Mouse (Mus musculus): ENCODE results near the gene Matk. TPM values are rescaled to one million over a fixed set of nuclear protein-coding genes. Genes with fewer than 3 reads are reported as not detected.
A peak's percentile ranks its signal among the peaks of the same experiment; 100 is the strongest.

The Matk gene
- polyA plus RNA-seq, 1 experiment from 2014 or later: 4.9 TPM

- peaks cover 16% of the 10 kb centered on the region for H3K4me1 ChIP-seq (replicated peaks)
- H3K27ac ChIP-seq: peak within 1 kb of the TSS; percentile 85
- peak within 1 kb of the TSS; percentile 76 for H3K4me2 ChIP-seq
- under 1% methylated on average over 48 of the region's 48 CpGs for WGBS
- no peaks in the 10 kb centered on the region for H3K27me3 ChIP-seq
- peaks cover 63% of the 10 kb centered on the region for H3K36me3 ChIP-seq
- H3K9ac ChIP-seq (replicated peaks): peak within 1 kb of the TSS; percentile 69
- H3K4me3 ChIP-seq (replicated peaks): peak within 1 kb of the TSS; percentile 52
- ATAC-seq (ENCODE audit: insufficient number of reproducible peaks, insufficient read depth, low FRiP score, low TSS enrichment, low read depth): peak; percentile 91
- H3K9me3 ChIP-seq: no peaks in the 10 kb centered on the region
Measured at GRCm38 (mm10) chr10:81266211-81267105, 13.7 kb downstream of the Matk start, which contains the start of the genes Mrpl54 and Apba3. TSS of gene Mrpl54 (minus strand) at chr10:81266934. TSS of gene Apba3 (plus strand) at chr10:81266960.

GRCm38 (mm10) chr10:81268056-81268455 is 15.3 kb downstream of the Matk start:
- peak overlapping the region; percentile 52 for H3K4me3 ChIP-seq (replicated peaks)
- H3K36me3 ChIP-seq: peaks cover 63% of the 10 kb centered on the region
- H3K4me1 ChIP-seq (replicated peaks): peaks cover 16% of the 10 kb centered on the region
- H3K27ac ChIP-seq: no peak overlapping the region
- ATAC-seq (ENCODE audit: insufficient number of reproducible peaks, insufficient read depth, low FRiP score, low TSS enrichment, low read depth): peak; percentile 50; the same call in 1 of the 2 replicates
- H3K9ac ChIP-seq (replicated peaks): peak overlapping the region; percentile 66
- WGBS: 4% methylated on average over 23 of the region's 23 CpGs
- H3K9me3 ChIP-seq: no peaks in the 10 kb centered on the region
- no peaks in the 10 kb centered on the region for H3K27me3 ChIP-seq
- peak overlapping the region; percentile 76 for H3K4me2 ChIP-seq

GRCm38 (mm10) chr10:81268643-81269412 is 16.1 kb downstream of the Matk start:
- Histone ChIP-seq H3K27ac (no peak overlapping the region), H3K9me3 (no peaks in the 10 kb centered on the region), H3K4me3 (replicated peaks) (peak overlapping the region; percentile 52), H3K27me3 (no peaks in the 10 kb centered on the region), H3K4me2 (peak overlapping the region; percentile 76), H3K9ac (replicated peaks) (peak overlapping the region; percentile 66), H3K4me1 (replicated peaks) (peaks cover 16% of the 10 kb centered on the region), H3K36me3 (peaks cover 63% of the 10 kb centered on the region)
- ATAC-seq (ENCODE audit: insufficient number of reproducible peaks, insufficient read depth, low FRiP score, low TSS enrichment, low read depth): no peak
- WGBS: 82% methylated on average over 16 of the region's 16 CpGs

GRCm38 (mm10) chr10:81272356-81272755 is 19.6 kb downstream of the Matk start:
- ATAC-seq (ENCODE audit: insufficient number of reproducible peaks, insufficient read depth, low FRiP score, low TSS enrichment, low read depth): no peak

DNA sequence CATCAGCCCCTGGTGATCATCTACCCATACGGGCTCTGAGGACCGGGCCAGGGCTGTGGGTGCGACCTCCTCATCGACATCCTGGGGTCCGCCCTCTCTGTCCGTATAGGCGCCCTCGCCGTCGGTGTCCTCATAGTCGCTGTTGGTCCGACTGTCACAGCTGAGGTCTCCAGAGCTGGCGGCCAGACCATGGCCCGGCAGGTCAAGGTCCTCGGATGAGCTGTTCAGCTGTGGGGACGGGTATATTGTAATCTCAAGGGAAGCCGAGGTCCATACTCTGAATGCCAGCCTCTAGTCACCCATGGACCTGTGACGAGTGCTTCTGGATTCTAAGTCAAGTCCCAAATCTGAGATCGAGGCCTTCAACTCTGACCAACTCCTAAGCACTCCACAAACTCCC is 21.1 kb downstream of the Matk start:
- Histone ChIP-seq H3K36me3 (peaks cover 53% of the 10 kb centered on the region), H3K4me3 (replicated peaks) (no peak overlapping the region), H3K9ac (replicated peaks) (no peak overlapping the region), H3K4me1 (replicated peaks) (peaks cover 4% of the 10 kb centered on the region), H3K9me3 (no peaks in the 10 kb centered on the region; the same call in 1 of the 2 replicates), H3K4me2 (no peak overlapping the region), H3K27ac (no peak overlapping the region), H3K27me3 (peaks cover 6% of the 10 kb centered on the region; the same call in 1 of the 2 replicates)
- 95% methylated on average over 19 of the region's 19 CpGs for WGBS
- ATAC-seq (ENCODE audit: insufficient number of reproducible peaks, insufficient read depth, low FRiP score, low TSS enrichment, low read depth): no peak

More at GRCm38 (mm10) chr10:81272356-81272755, 19.6 kb downstream of the Matk start:
- Histone ChIP-seq H3K4me2 (no peak overlapping the region), H3K36me3 (peaks cover 53% of the 10 kb centered on the region), H3K27me3 (no peaks in the 10 kb centered on the region), H3K4me1 (replicated peaks) (peaks cover 10% of the 10 kb centered on the region), H3K9ac (replicated peaks) (no peak overlapping the region), H3K4me3 (replicated peaks) (no peak overlapping the region), H3K27ac (no peak overlapping the region), H3K9me3 (no peaks in the 10 kb centered on the region; the same call in 1 of the 2 replicates)
- 95% methylated on average over 21 of the region's 21 CpGs for WGBS

DNA sequence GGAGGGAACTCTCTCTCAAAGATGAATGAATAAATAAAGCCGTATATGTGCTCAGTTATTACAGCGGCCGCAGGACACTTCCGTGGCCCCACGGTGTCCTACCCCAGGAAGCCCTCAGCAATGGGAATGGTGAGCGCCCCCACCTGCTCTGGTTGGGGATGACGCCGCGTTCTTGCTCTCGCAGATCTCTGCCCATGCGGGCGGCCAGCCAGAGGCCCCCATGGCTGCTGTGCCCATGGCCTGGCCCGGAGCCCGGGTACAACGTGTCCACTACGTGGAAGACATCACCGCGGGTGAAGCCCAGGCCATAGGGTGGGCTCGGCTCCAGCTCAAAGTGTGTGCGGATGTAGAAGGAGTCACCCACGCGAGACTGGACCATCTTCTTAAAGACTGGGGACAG is 24.9 kb downstream of the Matk start:
- H3K4me2 ChIP-seq: no peak overlapping the region
- peaks cover 40% of the 10 kb centered on the region for H3K27me3 ChIP-seq
- H3K9me3 ChIP-seq: no peaks in the 10 kb centered on the region; the same call in 1 of the 2 replicates
- H3K27ac ChIP-seq: no peak overlapping the region
- ATAC-seq (ENCODE audit: insufficient number of reproducible peaks, insufficient read depth, low FRiP score, low TSS enrichment, low read depth): no peak
- H3K4me1 ChIP-seq (replicated peaks): peaks cover 11% of the 10 kb centered on the region; the same call in 1 of the 2 replicates
- no peak overlapping the region for H3K9ac ChIP-seq (replicated peaks)
- H3K4me3 ChIP-seq (replicated peaks): no peak overlapping the region
- H3K36me3 ChIP-seq: peaks cover 19% of the 10 kb centered on the region
- WGBS: 80% methylated on average over 22 of the region's 22 CpGs

DNA sequence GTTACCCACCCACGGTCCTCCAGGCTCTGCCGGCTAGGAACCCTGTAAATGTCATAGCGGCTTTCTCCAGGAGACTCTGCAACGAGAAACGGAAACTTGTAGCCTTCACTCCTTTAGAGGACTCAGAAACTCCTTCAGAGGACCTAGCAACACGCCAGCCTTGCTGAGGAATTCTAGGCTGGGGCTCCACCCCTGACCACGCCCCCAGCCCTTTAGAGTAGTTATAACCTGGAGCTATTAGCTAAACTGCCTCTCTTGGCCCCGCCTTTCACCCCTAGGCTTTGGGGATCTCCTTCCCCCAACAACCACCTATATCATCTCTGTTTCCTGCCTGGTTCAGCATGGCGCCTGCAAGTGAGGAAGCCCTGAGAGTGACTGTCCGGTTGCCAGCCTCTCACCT is 26.8 kb downstream of the Matk start:
- ATAC-seq (ENCODE audit: insufficient number of reproducible peaks, insufficient read depth, low FRiP score, low TSS enrichment, low read depth): 0 out of 2 replicates have a peak, but pooled peaks have one; percentile 4
- H3K4me2 ChIP-seq: peak overlapping the region; percentile 26
- no peak overlapping the region for H3K27ac ChIP-seq
- H3K9me3 ChIP-seq: no peaks in the 10 kb centered on the region; the same call in 1 of the 2 replicates
- 0 out of 2 replicates have a peak overlapping the region, but pooled peaks have one; percentile 2 for H3K4me3 ChIP-seq (replicated peaks)
- H3K27me3 ChIP-seq: peaks cover 59% of the 10 kb centered on the region
- 0 out of 2 replicates have a peak, but pooled peaks cover under 1% of the 10 kb centered on the region for H3K36me3 ChIP-seq
- peaks cover 11% of the 10 kb centered on the region; the same call in 1 of the 2 replicates for H3K4me1 ChIP-seq (replicated peaks)
- H3K9ac ChIP-seq (replicated peaks): peak overlapping the region; percentile 47; the same call in 1 of the 2 replicates
- 28% methylated on average over 10 of the region's 10 CpGs for WGBS

DNA sequence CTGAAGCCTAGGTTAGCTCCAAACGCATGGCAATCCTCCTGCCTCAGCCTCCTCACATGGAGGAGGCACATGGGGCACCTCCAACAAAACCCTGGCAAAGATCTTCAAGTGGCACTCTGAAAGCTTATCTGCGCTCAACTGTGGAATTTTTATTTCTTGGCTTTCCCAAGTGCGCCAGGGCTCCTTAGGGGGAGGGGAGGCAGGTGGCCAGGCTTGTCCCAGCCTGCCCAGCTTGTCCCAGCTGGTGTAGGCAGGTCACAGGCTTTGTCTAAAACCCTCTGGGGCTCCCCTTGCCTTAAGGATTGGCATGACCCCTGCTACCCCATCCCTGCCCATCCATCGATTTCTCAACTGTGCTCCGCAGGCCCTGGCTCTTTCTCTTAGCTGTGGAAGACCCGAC is 31.5 kb downstream of the Matk start:
- ATAC-seq (ENCODE audit: insufficient number of reproducible peaks, insufficient read depth, low FRiP score, low TSS enrichment, low read depth): no peak
- WGBS: 38% methylated on average over 6 of the region's 6 CpGs
- Histone ChIP-seq H3K36me3 (no peaks in the 10 kb centered on the region), H3K9me3 (no peaks in the 10 kb centered on the region), H3K4me3 (replicated peaks) (no peak overlapping the region), H3K4me2 (no peak overlapping the region), H3K27ac (no peak overlapping the region), H3K9ac (replicated peaks) (no peak overlapping the region), H3K27me3 (peaks cover 90% of the 10 kb centered on the region), H3K4me1 (replicated peaks) (peaks cover 10% of the 10 kb centered on the region; the same call in 1 of the 2 replicates)

DNA sequence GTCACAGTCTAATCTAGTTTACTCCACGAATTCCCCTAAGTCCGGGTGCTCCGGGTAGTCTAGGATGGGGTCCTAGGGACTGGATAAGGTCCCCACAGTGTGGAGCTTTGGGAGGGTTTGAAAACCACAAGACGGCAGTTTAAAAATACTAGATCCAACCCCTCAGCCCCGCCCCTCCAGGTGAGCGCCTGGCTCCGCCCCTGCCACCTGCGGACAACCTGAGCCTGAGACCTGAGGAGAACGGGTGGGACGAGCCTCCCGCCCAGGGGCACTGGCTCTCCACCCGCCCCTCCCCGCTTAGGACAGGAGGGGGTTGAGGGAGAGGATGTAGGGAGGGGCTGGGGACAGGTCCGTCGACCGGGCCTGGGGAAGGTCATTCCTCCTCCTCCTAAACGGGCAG is 32.0 kb downstream of the Matk start:
- WGBS: 8% methylated on average over 17 of the region's 17 CpGs
- peaks cover 5% of the 10 kb centered on the region; the same call in 1 of the 2 replicates for H3K4me1 ChIP-seq (replicated peaks)
- 0 out of 2 replicates have a peak overlapping the region, but pooled peaks have one; percentile 7 for H3K27ac ChIP-seq
- no peak overlapping the region for H3K9ac ChIP-seq (replicated peaks)
- peak overlapping the region; percentile 70 for H3K4me2 ChIP-seq
- no peak for ATAC-seq (ENCODE audit: insufficient number of reproducible peaks, insufficient read depth, low FRiP score, low TSS enrichment, low read depth)
- H3K36me3 ChIP-seq: no peaks in the 10 kb centered on the region
- H3K9me3 ChIP-seq: no peaks in the 10 kb centered on the region
- peaks cover 92% of the 10 kb centered on the region for H3K27me3 ChIP-seq
- H3K4me3 ChIP-seq (replicated peaks): peak overlapping the region; percentile 40; the same call in 1 of the 2 replicates

DNA sequence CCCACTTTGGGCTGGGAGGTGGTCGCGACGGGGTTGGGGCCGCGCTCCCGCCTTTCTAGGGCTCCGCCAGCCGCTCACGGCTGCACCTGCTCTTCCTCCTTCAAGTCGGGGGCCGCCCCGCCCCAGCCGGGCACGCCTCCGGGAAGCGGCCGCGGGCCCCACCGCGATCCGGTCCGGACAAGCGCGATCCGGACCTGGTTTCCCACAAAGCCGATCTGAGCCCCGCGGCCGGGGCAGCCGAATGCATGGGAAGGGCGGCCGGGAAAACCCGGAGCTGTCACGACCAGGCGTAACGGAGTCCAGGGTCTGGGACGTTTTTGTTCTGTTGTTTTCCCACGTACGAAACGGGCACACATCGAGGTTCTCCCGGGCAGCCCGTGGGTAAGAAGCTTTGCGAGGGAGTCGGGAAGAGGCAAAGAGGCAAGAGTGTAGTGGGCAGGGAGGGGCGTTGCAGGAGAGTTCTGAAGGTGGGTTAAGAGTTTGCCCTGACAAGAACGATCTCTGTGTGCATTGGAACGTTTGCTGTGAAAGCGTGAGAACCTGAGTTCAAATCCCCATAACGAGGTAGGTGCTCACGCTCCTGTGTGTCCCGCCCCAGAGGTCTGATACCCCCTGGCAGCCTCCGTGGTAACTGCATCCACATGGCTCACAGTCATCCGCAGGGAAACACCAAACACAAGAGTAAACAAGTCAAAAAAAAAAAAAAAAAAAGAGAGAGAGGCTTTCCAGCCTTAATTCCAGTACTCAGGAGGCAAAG is 33.1 kb downstream of the Matk start:
- H3K9me3 ChIP-seq: no peaks in the 10 kb centered on the region
- peak overlapping the region; percentile 40 for H3K4me3 ChIP-seq (replicated peaks)
- peak overlapping the region; percentile 53; the same call in 1 of the 2 replicates for H3K9ac ChIP-seq (replicated peaks)
- 2% methylated on average over 54 of the region's 54 CpGs for WGBS
- H3K27me3 ChIP-seq: peaks cover 92% of the 10 kb centered on the region
- no peak overlapping the region for H3K27ac ChIP-seq
- H3K4me1 ChIP-seq (replicated peaks): peaks cover 5% of the 10 kb centered on the region; the same call in 1 of the 2 replicates
- peak overlapping the region; percentile 70 for H3K4me2 ChIP-seq
- no peaks in the 10 kb centered on the region for H3K36me3 ChIP-seq
- peak; percentile 24; the same call in 1 of the 2 replicates for ATAC-seq (ENCODE audit: insufficient number of reproducible peaks, insufficient read depth, low FRiP score, low TSS enrichment, low read depth)
